Mouse (Mus musculus) embryonic fibroblast, embryonic 13.5 days (primary cell): ENCODE data around the gene C2cd2l. TPM values are rescaled to one million over a fixed set of nuclear protein-coding genes. Genes with fewer than 3 reads are reported as not detected.
A peak's percentile ranks its signal among the peaks of the same experiment; 100 is the strongest.

Experiments used
- H3K27ac ChIP-seq: 2 replicates; pipeline ENCODE4 v1.5.1; 2012; ENCODE audit warnings: low read length, control low read depth, inconsistent platforms; ENCODE audit not compliant: insufficient read depth
- H3K4me1 ChIP-seq: 2 replicates; pipeline ENCODE4 v1.6.1; 2011; ENCODE audit warnings: low read length; ENCODE audit not compliant: control insufficient read depth, insufficient read depth
- H3K4me3 ChIP-seq: 2 replicates; pipeline ENCODE4 v1.5.1; 2011; ENCODE audit warnings: mild to moderate bottlenecking, control low read depth, low read length; ENCODE audit not compliant: insufficient read depth
- CTCF ChIP-seq: IDR thresholded peaks from 2 replicates; pipeline ENCODE4 v1.5.1; 2011; ENCODE audit warnings: mild to moderate bottlenecking, control low read depth, low read length, moderate library complexity, borderline replicate concordance; ENCODE audit not compliant: insufficient read depth
- POLR2A ChIP-seq: IDR thresholded peaks from 2 replicates; pipeline ENCODE4 v1.6.1; 2011; ENCODE audit warnings: low read depth, mild to moderate bottlenecking, control low read depth, low read length, moderate library complexity
- polyA plus RNA-seq: library from polyadenylated mRNA; stranded (reverse); fragments of >200 nt; gene quantifications from 2 replicates; pipeline ENCODE4 v1.2.4, GENCODE M21; 2011; ENCODE audit warnings: low read depth; ENCODE audit not compliant: missing spikeins, insufficient read length

The C2cd2l gene
- polyA plus RNA-seq, 1 experiment = 9.4 TPM

DNA sequence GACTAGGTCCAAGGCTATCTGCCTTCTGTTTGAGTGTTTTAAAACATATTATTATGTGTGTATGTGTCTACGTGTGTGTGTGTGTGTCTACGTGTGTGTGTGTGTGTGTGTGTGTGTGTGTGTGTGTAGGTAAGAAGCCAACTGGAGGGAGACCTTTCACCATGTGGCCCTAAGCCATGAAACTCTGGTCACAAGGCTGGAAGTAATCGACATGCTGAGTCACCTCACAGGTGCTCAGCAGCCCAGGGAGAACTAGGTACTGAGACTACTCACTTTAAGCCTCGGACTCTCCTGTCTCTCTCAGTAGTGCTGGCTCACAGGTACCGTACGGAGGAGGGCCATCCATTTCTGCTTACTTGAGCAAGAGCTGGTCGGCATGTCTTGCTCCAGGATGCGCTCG, 27.1 kb upstream of the C2cd2l start:
- no peak overlapping the region for H3K27ac ChIP-seq
- peaks cover 10% of the 10 kb centered on the region for H3K4me1 ChIP-seq
- no peak overlapping the region for H3K4me3 ChIP-seq
- TF ChIP-seq POLR2A = no peak
- TF ChIP-seq CTCF = no peak

GRCm38 (mm10) chr9:44345570-44346433, 25.7 kb upstream of the C2cd2l start:
- TF ChIP-seq POLR2A = no peak
- TF ChIP-seq CTCF = no peak
- Histone ChIP-seq H3K27ac (no peak overlapping the region), H3K4me3 (no peak overlapping the region), H3K4me1 (peaks cover 10% of the 10 kb centered on the region)

- Histone ChIP-seq H3K4me1 (peaks cover 10% of the 10 kb centered on the region), H3K4me3 (peak within 1 kb of the TSS; percentile 61), H3K27ac (peak within 1 kb of the TSS; percentile 93)
- TF ChIP-seq CTCF = no peak
- TF ChIP-seq POLR2A = peak; percentile 66
Observed at GRCm38 (mm10) chr9:44343781-44344421, 23.8 kb upstream of the C2cd2l start, which contains the start of gene Hmbs. Hmbs (minus strand) TSS chr9:44344228.

- Histone ChIP-seq H3K27ac (peak overlapping the region; percentile 23), H3K4me1 (peaks cover 10% of the 10 kb centered on the region), H3K4me3 (peak overlapping the region; percentile 61)
- no peak for TF ChIP-seq CTCF
- TF ChIP-seq POLR2A = no peak
Observed at GRCm38 (mm10) chr9:44343290-44343689, 23.2 kb upstream of the C2cd2l start.

DNA sequence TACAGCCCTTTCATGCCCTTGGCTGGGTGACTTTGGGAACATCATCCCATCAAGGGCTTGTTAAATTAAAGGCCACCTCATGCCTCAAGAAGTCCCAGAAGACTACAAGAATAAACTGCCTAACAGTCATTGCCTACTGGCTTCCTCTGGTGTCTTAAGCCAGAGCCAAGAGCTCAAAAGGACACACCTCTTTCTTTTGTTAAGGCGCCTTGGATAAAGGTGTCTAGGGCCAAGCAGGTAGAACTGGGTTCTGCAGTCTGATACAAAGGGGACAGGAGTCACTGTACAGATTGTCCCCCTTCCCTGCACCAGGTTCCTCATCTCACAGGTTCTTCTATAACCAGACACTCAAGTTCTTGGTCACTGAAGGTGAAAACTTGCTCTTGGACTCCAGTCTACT, 22.5 kb upstream of the C2cd2l start:
- H3K4me3 ChIP-seq = no peak overlapping the region
- no peak overlapping the region for H3K27ac ChIP-seq
- TF ChIP-seq CTCF (no peak), POLR2A (no peak)
- H3K4me1 ChIP-seq = peaks cover 10% of the 10 kb centered on the region

DNA sequence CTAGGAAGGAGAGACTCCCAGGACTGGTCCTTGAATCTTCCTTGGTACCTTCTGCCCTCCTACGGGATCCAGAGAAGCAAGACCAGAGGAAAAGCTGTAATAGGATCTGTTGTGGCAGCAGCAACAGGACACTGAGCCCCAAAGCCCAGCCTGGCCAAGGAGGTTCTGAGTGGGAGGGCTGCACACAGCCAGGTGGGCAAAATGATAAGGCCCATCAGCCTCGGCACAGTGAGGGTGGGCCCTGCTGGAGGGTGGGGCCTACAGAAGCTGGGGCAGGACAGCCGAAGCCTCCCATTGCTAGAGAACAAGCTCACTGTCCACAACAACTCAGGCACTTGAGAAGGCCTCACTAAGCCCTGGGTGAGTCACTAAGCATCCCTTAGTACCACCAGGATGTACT, 22.1 kb upstream of the C2cd2l start:
- Histone ChIP-seq H3K4me1 (peaks cover 10% of the 10 kb centered on the region), H3K27ac (no peak overlapping the region), H3K4me3 (no peak overlapping the region)
- TF ChIP-seq POLR2A (no peak), CTCF (no peak)

DNA sequence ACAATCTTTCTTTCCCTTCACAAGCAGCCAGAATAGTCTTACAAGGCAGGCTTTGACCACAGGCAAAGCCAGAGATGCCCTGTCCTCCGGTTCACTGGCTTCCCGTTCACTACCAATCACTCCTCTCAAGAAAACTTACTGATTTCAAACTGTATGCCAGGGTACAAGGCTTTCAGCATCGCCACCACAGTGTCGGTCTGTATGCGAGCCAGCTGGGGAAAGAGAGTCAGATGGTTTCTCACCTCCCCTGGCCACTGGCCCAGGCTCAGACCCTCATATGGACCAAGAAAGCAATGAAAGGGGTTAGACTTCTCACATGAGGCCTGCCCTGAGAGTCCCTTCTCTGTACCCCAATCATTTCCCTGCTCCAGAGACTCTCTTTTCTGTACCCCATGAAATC, 21.4 kb upstream of the C2cd2l start:
- H3K4me3 ChIP-seq = no peak overlapping the region
- no peak overlapping the region for H3K27ac ChIP-seq
- peaks cover 10% of the 10 kb centered on the region for H3K4me1 ChIP-seq
- TF ChIP-seq POLR2A = no peak
- TF ChIP-seq CTCF = no peak

DNA sequence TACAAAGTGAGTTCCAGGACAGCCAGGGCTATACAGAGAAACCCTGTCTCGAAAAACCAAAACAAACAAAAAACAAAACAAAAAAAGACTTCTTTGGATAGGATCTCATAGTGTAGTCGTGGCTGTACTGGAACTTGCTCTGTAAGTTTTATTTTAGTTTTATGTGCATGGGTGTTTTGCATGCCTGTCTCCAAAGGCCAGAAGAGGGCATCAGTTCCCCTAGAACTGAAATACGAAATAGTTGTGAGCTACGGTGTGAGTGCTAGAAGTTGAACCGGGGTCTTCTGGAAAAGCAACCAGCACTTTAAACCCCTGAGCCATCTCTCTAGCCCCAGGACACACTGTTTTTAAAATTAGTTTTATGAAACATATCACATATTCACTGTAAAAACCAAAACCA, 18.5 kb upstream of the C2cd2l start:
- H3K4me3 ChIP-seq = no peak overlapping the region
- H3K27ac ChIP-seq = no peak overlapping the region
- TF ChIP-seq POLR2A (no peak), CTCF (no peak)
- H3K4me1 ChIP-seq = peaks cover 10% of the 10 kb centered on the region

DNA sequence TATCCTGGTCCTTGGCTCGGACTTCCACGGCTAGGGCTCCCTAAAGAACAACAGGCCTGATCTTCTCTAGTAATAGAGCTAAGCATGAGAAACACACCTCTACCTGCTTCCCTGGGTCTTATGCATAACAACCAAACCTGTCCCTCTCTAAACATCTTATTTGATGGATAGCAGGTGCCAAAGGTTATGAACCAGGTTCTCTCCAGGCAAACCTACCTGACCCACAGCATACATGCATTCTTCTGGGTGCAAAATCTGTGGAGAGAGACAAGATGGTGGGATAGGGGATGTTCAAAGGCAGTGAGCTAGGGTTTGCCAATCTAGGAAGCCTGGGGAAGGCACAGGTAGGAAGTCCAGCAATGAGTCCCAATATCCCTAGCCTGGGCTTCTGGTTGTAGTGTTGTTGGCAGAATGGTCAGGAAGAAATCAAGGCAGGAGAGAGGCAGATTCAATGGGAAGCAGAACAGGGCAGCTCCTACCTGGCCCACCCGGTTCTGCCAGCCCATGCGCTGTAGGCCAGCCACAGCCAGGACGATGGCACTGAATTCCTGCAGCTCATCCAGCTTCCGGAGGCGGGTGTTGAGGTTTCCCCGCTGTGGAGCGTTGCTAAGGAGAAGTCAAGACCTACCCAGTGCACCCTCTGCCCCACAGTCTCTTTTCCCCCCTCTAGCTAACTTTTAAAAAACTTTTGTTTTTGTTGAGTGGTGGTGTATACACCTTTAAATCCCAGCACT, 17.5 kb upstream of the C2cd2l start:
- H3K4me3 ChIP-seq = peak overlapping the region; percentile 50; the same call in 1 of the 2 replicates
- peaks cover 4% of the 10 kb centered on the region for H3K4me1 ChIP-seq
- H3K27ac ChIP-seq = no peak overlapping the region
- no peak; the same call in none of the 2 replicates for TF ChIP-seq POLR2A
- TF ChIP-seq CTCF = no peak
